Mouse (Mus musculus) limb, embryonic 11.5 days (tissue): ENCODE measurements around the gene Mpv17l. TPM values are rescaled to one million over a fixed set of nuclear protein-coding genes. Genes with fewer than 3 reads are reported as not detected.
"Not testable (repeated sequence)": the region's sequence is repeated elsewhere in the genome, so short reads cannot be mapped to it uniquely, and the experiment has no call there.

ENCODE experiments used
- ATAC-seq: fragments of 200-750 bp; cut with Nextera tagmentation; 2 replicates; pipeline ENCODE4 v1.8.0; 2017; ENCODE audit warnings: low read depth; ENCODE audit not compliant: insufficient number of reproducible peaks, low FRiP score, low TSS enrichment
- DNase-seq: peaks from one replicate; pipeline ENCODE4 v3.0.0-alpha.2; 2015; ENCODE audit warnings: low spot score
- H3K27ac ChIP-seq: fragments of 300-500 bp; sonication (generic); replicated peaks from 2 replicates; pipeline ENCODE4 v1.5.1; 2014; ENCODE audit warnings: low read depth, mild to moderate bottlenecking, low read length
- H3K27me3 ChIP-seq: fragments of 300-500 bp; sonication (generic); 2 replicates; pipeline ENCODE4 v1.6.1; 2014; ENCODE audit warnings: mild to moderate bottlenecking, low read length, mixed read lengths; ENCODE audit not compliant: control insufficient read depth, insufficient read depth
- H3K36me3 ChIP-seq: fragments of 300-500 bp; sonication (generic); 2 replicates; pipeline ENCODE4 v1.6.1; 2014; ENCODE audit warnings: mild to moderate bottlenecking, low read length, moderate library complexity, mixed read lengths; ENCODE audit not compliant: control insufficient read depth, insufficient read depth
- H3K4me1 ChIP-seq: fragments of 300-500 bp; sonication (generic); 2 replicates; pipeline ENCODE4 v1.6.1; 2014; ENCODE audit warnings: low read length, mixed read lengths; ENCODE audit not compliant: control insufficient read depth, insufficient read depth
- H3K4me2 ChIP-seq: fragments of 300-500 bp; sonication (generic); 2 replicates; pipeline ENCODE4 v1.6.1; 2014; ENCODE audit warnings: low read depth, mild to moderate bottlenecking, moderate library complexity; ENCODE audit not compliant: severe bottlenecking
- H3K4me3 ChIP-seq: fragments of 300-500 bp; sonication (generic); 2 replicates; pipeline ENCODE4 v1.5.1; 2014; ENCODE audit warnings: low read depth, low read length
- H3K9ac ChIP-seq: fragments of 300-500 bp; sonication (generic); 2 replicates; pipeline ENCODE4 v1.6.1; 2014; ENCODE audit warnings: mild to moderate bottlenecking, low read length
- H3K9me3 ChIP-seq: fragments of 300-500 bp; sonication (generic); 2 replicates; pipeline ENCODE4 v1.6.1; 2016; ENCODE audit warnings: low read length; ENCODE audit not compliant: control insufficient read depth
- WGBS: fragments of 180-500 bp; shearing (Covaris S2); extraction: QIAGEN DNeasy Blood & Tissue Kit; methylation state at CpG from one replicate; pipeline ENCODE4 v1.1.7; 2014; 5-methylcytosine and 5-hydroxymethylcytosine counted together
- polyA plus RNA-seq: library from polyadenylated mRNA; unstranded; fragments of >200 nt; fragmentation: Nextera tagmentation; extraction: Ambion mirVana; gene quantifications from 2 replicates; pipeline ENCODE4 v1.2.1, GENCODE M21; 2014

The Mpv17l gene
- polyA plus RNA-seq, 1 experiment from 2014 or later, result 2.6 TPM

GRCm38 (mm10) chr16:13944178-13944577 is 41.2 kb downstream of the Mpv17l start:
- no peak for ATAC-seq
- 46% methylated on average over 4 of the region's 4 CpGs for WGBS
- DNase-seq, result no peak

GRCm38 (mm10) chr16:13944752-13945151 is 41.8 kb downstream of the Mpv17l start:
- no peak for ATAC-seq

More at GRCm38 (mm10) chr16:13944178-13944577, 41.2 kb downstream of the Mpv17l start:
- Histone ChIP-seq H3K4me3 (no peak overlapping the region), H3K27ac (no peak overlapping the region), H3K9ac (no peak overlapping the region), H3K4me1 (no peaks in the 10 kb centered on the region), H3K9me3 (no peaks in the 10 kb centered on the region), H3K27me3 (peaks cover 5% of the 10 kb centered on the region; the same call in 1 of the 2 replicates), H3K4me2 (no peak overlapping the region), H3K36me3 (no peaks in the 10 kb centered on the region)

GRCm38 (mm10) chr16:13945153-13945552 is 42.2 kb downstream of the Mpv17l start:
- H3K27ac ChIP-seq, result no peak overlapping the region
- no peak overlapping the region for H3K9ac ChIP-seq
- no peak overlapping the region for H3K4me3 ChIP-seq
- H3K4me2 ChIP-seq, result no peak overlapping the region
- H3K27me3 ChIP-seq, result peaks cover 5% of the 10 kb centered on the region; the same call in 1 of the 2 replicates
- H3K36me3 ChIP-seq, result no peaks in the 10 kb centered on the region
- DNase-seq, result no peak
- H3K9me3 ChIP-seq, result no peaks in the 10 kb centered on the region
- no peaks in the 10 kb centered on the region for H3K4me1 ChIP-seq
- 82% methylated on average over 4 of the region's 4 CpGs for WGBS
- no peak for ATAC-seq

More at GRCm38 (mm10) chr16:13944752-13945151, 41.8 kb downstream of the Mpv17l start:
- Histone ChIP-seq H3K9ac (no peak overlapping the region), H3K27me3 (peaks cover 5% of the 10 kb centered on the region; the same call in 1 of the 2 replicates), H3K4me1 (no peaks in the 10 kb centered on the region), H3K36me3 (no peaks in the 10 kb centered on the region), H3K27ac (no peak overlapping the region), H3K9me3 (no peaks in the 10 kb centered on the region), H3K4me2 (no peak overlapping the region), H3K4me3 (no peak overlapping the region)
- no peak for DNase-seq
- 85% methylated on average over 5 of the region's 5 CpGs for WGBS

- Histone ChIP-seq H3K4me3 (no peak overlapping the region), H3K4me2 (no peak overlapping the region), H3K4me1 (no peaks in the 10 kb centered on the region), H3K36me3 (no peaks in the 10 kb centered on the region), H3K27ac (no peak overlapping the region), H3K27me3 (peaks cover 4% of the 10 kb centered on the region; the same call in 1 of the 2 replicates), H3K9ac (no peak overlapping the region), H3K9me3 (no peaks in the 10 kb centered on the region)
- WGBS, result 96% methylated on average over 1 of the region's 1 CpGs
- DNase-seq, result no peak
- ATAC-seq, result no peak
Measured at GRCm38 (mm10) chr16:13946306-13946705, 43.3 kb downstream of the Mpv17l start.

- H3K4me2 ChIP-seq, result no peak overlapping the region
- no peak overlapping the region for H3K4me3 ChIP-seq
- no peaks in the 10 kb centered on the region for H3K4me1 ChIP-seq
- no peaks in the 10 kb centered on the region for H3K9me3 ChIP-seq
- ATAC-seq, result no peak
- H3K36me3 ChIP-seq, result no peaks in the 10 kb centered on the region
- H3K27ac ChIP-seq, result no peak overlapping the region
- H3K27me3 ChIP-seq, result no peaks in the 10 kb centered on the region
- WGBS, result 77% methylated on average over 3 of the region's 3 CpGs
- H3K9ac ChIP-seq, result no peak overlapping the region
- DNase-seq, result no peak
Measured at GRCm38 (mm10) chr16:13951245-13951644, 48.3 kb downstream of the Mpv17l start.

GRCm38 (mm10) chr16:13962053-13962452 is 59.1 kb downstream of the Mpv17l start:
- Histone ChIP-seq H3K27me3 (no peaks in the 10 kb centered on the region), H3K4me3 (no peak overlapping the region), H3K9ac (no peak overlapping the region), H3K4me2 (no peak overlapping the region), H3K27ac (no peak overlapping the region), H3K36me3 (no peaks in the 10 kb centered on the region), H3K9me3 (no peaks in the 10 kb centered on the region), H3K4me1 (no peaks in the 10 kb centered on the region)
- WGBS, result 46% methylated on average over 1 of the region's 1 CpGs
- DNase-seq (no peak), ATAC-seq (no peak)

GRCm38 (mm10) chr16:13969096-13969495 is 66.1 kb downstream of the Mpv17l start:
- H3K9me3 ChIP-seq, result no peaks in the 10 kb centered on the region
- no peaks in the 10 kb centered on the region for H3K36me3 ChIP-seq
- H3K27me3 ChIP-seq, result no peaks in the 10 kb centered on the region
- WGBS, result 86% methylated on average over 1 of the region's 1 CpGs
- no peaks in the 10 kb centered on the region for H3K4me1 ChIP-seq
- ATAC-seq (no peak), DNase-seq (no peak)
- no peak overlapping the region for H3K4me2 ChIP-seq
- H3K9ac ChIP-seq, result no peak overlapping the region
- no peak overlapping the region for H3K27ac ChIP-seq
- no peak overlapping the region for H3K4me3 ChIP-seq

GRCm38 (mm10) chr16:13972051-13972450 is 69.1 kb downstream of the Mpv17l start:
- H3K27ac ChIP-seq, result no peak overlapping the region

GRCm38 (mm10) chr16:13976358-13976896 is 73.5 kb downstream of the Mpv17l start:
- not testable (repeated sequence) for H3K9me3 ChIP-seq, H3K36me3 ChIP-seq, H3K9ac ChIP-seq, H3K27ac ChIP-seq, ATAC-seq, H3K4me3 ChIP-seq, DNase-seq, H3K4me2 ChIP-seq, H3K27me3 ChIP-seq, H3K4me1 ChIP-seq
- 83% methylated on average over 4 of the region's 4 CpGs for WGBS

More at GRCm38 (mm10) chr16:13972051-13972450, 69.1 kb downstream of the Mpv17l start:
- no peaks in the 10 kb centered on the region for H3K27me3 ChIP-seq
- no peak overlapping the region for H3K4me2 ChIP-seq
- no peaks in the 10 kb centered on the region for H3K9me3 ChIP-seq
- 92% methylated on average over 8 of the region's 8 CpGs for whole genome bisulfite sequencing
- H3K36me3 ChIP-seq, result no peaks in the 10 kb centered on the region
- ATAC-seq, result no peak
- no peak overlapping the region for H3K9ac ChIP-seq
- no peak overlapping the region for H3K4me3 ChIP-seq
- H3K4me1 ChIP-seq, result no peaks in the 10 kb centered on the region
- DNase-seq, result no peak
